Mouse (Mus musculus) embryonic facial prominence, embryonic 12.5 days (tissue): Measurements from ENCODE around the gene Dusp2. TPM values are rescaled to one million over a fixed set of nuclear protein-coding genes. Genes with fewer than 3 reads are reported as not detected.

ENCODE experiments used
- ATAC-seq: fragments of 200-750 bp; cut with Nextera tagmentation; 2 replicates; pipeline ENCODE4 v1.8.0; 2017; ENCODE audit not compliant: insufficient number of reproducible peaks, insufficient read depth, low FRiP score, low TSS enrichment
- H3K27ac ChIP-seq: fragments of 300-500 bp; sonication (generic); 2 replicates; pipeline ENCODE4 v1.5.1; 2016; ENCODE audit warnings: mild to moderate bottlenecking
- H3K27me3 ChIP-seq: fragments of 300-500 bp; sonication (generic); 2 replicates; pipeline ENCODE4 v1.6.1; 2016; ENCODE audit warnings: mild to moderate bottlenecking, moderate library complexity
- H3K36me3 ChIP-seq: fragments of 300-500 bp; sonication (generic); 2 replicates; pipeline ENCODE4 v1.6.1; 2016; ENCODE audit warnings: mild to moderate bottlenecking
- H3K4me1 ChIP-seq: fragments of 300-500 bp; sonication (generic); 2 replicates; pipeline ENCODE4 v1.6.1; 2016
- H3K4me2 ChIP-seq: fragments of 300-500 bp; sonication (generic); replicated peaks from 2 replicates; pipeline ENCODE4 v1.6.1; 2016; ENCODE audit warnings: mild to moderate bottlenecking, moderate library complexity
- H3K4me3 ChIP-seq: fragments of 300-500 bp; sonication (generic); 2 replicates; pipeline ENCODE4 v1.5.1; 2016; ENCODE audit warnings: mild to moderate bottlenecking
- H3K9ac ChIP-seq: fragments of 300-500 bp; sonication (generic); 2 replicates; pipeline ENCODE4 v1.6.1; 2016; ENCODE audit warnings: mild to moderate bottlenecking, moderate library complexity
- H3K9me3 ChIP-seq: fragments of 300-500 bp; sonication (generic); 2 replicates; pipeline ENCODE4 v1.6.1; 2016; ENCODE audit warnings: mild to moderate bottlenecking, moderate library complexity
- WGBS: fragments of 180-500 bp; shearing (Covaris S2); methylation state at CpG from one replicate; pipeline ENCODE4 v1.1.7; 2016; 5-methylcytosine and 5-hydroxymethylcytosine counted together
- polyA plus RNA-seq: library from polyadenylated mRNA; unstranded; fragments of >200 nt; fragmentation: Nextera tagmentation; extraction: Ambion mirVana; gene quantifications from 2 replicates; pipeline ENCODE4 v1.2.1, GENCODE M21; 2016

Gene Dusp2
- polyA plus RNA-seq, 1 experiment from 2014 or later, result 7.9 TPM

DNA sequence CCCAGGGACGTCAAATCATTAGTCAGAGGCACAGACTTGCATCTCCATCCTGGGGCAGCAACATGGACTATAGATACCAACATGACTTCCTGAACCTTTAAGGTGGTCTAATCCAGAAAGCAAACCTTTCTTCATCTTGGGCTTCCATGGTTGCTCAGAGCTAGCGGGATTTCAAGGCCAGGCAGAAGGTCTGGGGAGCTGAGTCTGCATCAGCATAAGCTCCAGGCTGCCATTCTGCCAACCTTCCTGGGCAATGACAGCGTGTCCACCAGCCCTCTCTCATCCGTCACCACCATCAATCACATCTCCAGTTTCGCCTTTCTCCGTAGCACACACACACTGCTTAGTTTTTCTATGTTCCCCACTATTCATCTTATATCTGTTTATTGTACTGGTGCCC is 3.3 kb downstream of the Dusp2 start:
- Histone ChIP-seq H3K9ac (no peak overlapping the region), H3K27me3 (peaks cover 32% of the 10 kb centered on the region), H3K4me3 (no peak overlapping the region), H3K9me3 (no peaks in the 10 kb centered on the region), H3K4me1 (peaks cover 5% of the 10 kb centered on the region; the same call in 1 of the 2 replicates), H3K36me3 (no peaks in the 10 kb centered on the region), H3K27ac (no peak overlapping the region), H3K4me2 (no peak overlapping the region)
- WGBS, result 76% methylated on average over 6 of the region's 6 CpGs
- no peak for ATAC-seq

DNA sequence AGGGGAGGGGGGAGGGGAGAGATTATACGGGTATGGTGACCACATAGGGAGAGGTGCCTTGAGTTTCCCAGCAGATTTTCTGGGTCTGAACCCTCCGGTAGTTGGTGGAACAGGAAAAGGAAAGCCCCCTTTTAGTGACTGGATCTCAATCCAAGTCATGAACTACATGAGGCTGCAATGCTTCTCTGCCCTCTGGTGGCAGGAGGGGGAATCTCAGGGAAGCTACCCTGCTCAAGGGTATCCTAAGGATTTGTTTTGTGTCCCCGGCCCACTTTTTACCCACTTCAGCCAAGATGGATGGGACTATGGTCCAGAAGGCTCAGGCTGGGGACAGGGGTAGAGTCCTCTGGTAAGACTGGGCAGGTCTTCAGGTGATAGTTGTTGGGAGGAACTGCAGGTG is 5.2 kb downstream of the Dusp2 start:
- no peak for ATAC-seq
- no peak overlapping the region for H3K4me2 ChIP-seq
- no peak overlapping the region for H3K9ac ChIP-seq
- H3K27me3 ChIP-seq, result peaks cover 15% of the 10 kb centered on the region
- 12% methylated on average over 3 of the region's 3 CpGs for WGBS
- H3K36me3 ChIP-seq, result no peaks in the 10 kb centered on the region
- no peak overlapping the region for H3K4me3 ChIP-seq
- no peaks in the 10 kb centered on the region for H3K4me1 ChIP-seq
- no peak overlapping the region for H3K27ac ChIP-seq
- H3K9me3 ChIP-seq, result no peaks in the 10 kb centered on the region

- H3K4me1 ChIP-seq, result no peaks in the 10 kb centered on the region
- H3K36me3 ChIP-seq, result no peaks in the 10 kb centered on the region
- no peaks in the 10 kb centered on the region for H3K27me3 ChIP-seq
- no peak for ATAC-seq
- H3K4me2 ChIP-seq, result no peak overlapping the region
- H3K9ac ChIP-seq, result no peak overlapping the region
- H3K9me3 ChIP-seq, result no peaks in the 10 kb centered on the region
- no peak overlapping the region for H3K27ac ChIP-seq
- 67% methylated on average over 1 of the region's 1 CpGs for WGBS
- no peak overlapping the region for H3K4me3 ChIP-seq
These were observed 10.4 kb downstream of the Dusp2 start for GRCm38 (mm10) chr2:127346334-127346733.

- Histone ChIP-seq H3K27me3 (no peaks in the 10 kb centered on the region), H3K27ac (no peak overlapping the region)
These were observed 11.4 kb downstream of the Dusp2 start for GRCm38 (mm10) chr2:127347147-127347985.

DNA sequence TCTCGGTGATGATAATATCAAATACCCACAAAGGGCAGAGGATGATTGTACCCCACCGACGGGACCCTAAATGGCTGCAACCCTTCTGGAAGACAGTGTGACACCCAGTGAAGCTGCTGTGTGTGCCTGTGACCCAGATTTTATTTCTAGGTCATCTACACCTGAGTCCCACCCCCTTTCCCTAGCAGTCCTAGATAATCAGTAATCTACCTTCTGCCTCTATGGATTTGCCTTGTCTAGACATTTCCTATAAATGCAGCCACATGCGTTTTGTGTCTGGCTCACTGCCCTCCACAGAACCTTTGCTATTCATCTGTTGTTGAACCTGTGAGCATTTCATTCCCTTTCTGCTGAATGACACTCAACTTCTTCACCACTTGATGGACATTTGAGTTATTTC is 17.9 kb downstream of the Dusp2 start:
- Histone ChIP-seq H3K4me3 (no peak overlapping the region), H3K27me3 (no peaks in the 10 kb centered on the region), H3K9me3 (no peaks in the 10 kb centered on the region), H3K4me2 (no peak overlapping the region), H3K4me1 (no peaks in the 10 kb centered on the region), H3K27ac (no peak overlapping the region), H3K36me3 (no peaks in the 10 kb centered on the region), H3K9ac (no peak overlapping the region)
- ATAC-seq, result no peak
- 91% methylated on average over 4 of the region's 4 CpGs for WGBS

More at GRCm38 (mm10) chr2:127347147-127347985, 11.4 kb downstream of the Dusp2 start:
- no peaks in the 10 kb centered on the region for H3K4me1 ChIP-seq
- 80% methylated on average over 13 of the region's 13 CpGs for WGBS
- no peak overlapping the region for H3K4me2 ChIP-seq
- ATAC-seq, result no peak
- H3K9me3 ChIP-seq, result no peaks in the 10 kb centered on the region
- no peak overlapping the region for H3K4me3 ChIP-seq
- H3K36me3 ChIP-seq, result no peaks in the 10 kb centered on the region
- no peak overlapping the region for H3K9ac ChIP-seq

DNA sequence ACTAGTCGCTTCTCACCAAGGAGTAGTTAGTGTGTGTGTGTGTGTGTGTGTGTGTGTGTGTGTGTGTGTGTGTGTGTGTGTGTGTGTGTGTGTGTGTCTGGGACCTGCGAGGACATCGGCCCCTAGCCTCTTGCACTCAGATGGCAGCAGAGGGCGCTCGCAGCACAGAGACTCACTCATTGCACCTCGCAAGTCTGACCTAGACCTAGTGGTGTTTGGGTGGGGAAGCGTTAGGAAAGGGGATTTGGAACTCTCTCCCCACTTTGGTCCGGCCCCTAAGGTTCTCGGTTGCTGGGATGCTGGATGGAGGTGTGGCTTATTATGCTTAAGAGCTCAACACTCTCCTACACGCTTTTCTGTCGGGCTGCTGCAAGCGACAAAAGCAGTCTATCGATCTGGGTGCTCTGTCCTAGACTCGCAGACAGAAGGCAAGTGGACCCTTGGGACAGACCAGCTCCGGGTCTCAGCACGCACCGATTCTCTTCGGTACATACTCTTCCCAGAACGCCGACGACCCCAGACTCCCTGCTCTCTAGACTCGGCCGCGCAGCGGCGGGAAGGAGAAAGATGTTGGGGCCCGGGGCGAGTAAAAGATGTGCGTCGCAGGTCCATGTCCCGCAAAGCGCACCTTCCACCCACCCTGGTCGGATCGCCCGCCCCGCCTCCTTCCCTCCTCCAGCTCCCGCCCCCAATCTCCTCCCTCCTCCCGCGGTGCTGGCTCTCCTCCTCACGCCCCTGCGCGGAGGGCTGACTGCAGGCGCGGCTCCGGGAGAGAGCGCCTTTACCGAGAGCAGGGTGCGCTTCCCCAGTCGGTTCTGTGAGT is 26.7 kb downstream of the Dusp2 start, which contains the start of gene Adra2b:
Adra2b (plus strand) TSS at position 750 of the 823 bp plus-strand sequence.
- H3K27me3 ChIP-seq, result peaks cover 65% of the 10 kb centered on the region
- peak within 1 kb of the TSS; percentile 74 for H3K4me2 ChIP-seq
- WGBS, result 1% methylated on average over 47 of the region's 49 CpGs
- H3K27ac ChIP-seq, result no peak within 1 kb of the TSS
- H3K9ac ChIP-seq, result peak within 1 kb of the TSS; percentile 42
- peak within 1 kb of the TSS; percentile 43 for H3K4me3 ChIP-seq
- H3K9me3 ChIP-seq, result no peaks in the 10 kb centered on the region
- peaks cover 13% of the 10 kb centered on the region; the same call in 1 of the 2 replicates for H3K4me1 ChIP-seq
- no peaks in the 10 kb centered on the region for H3K36me3 ChIP-seq
- ATAC-seq, result peak; percentile 52; the same call in 1 of the 2 replicates

DNA sequence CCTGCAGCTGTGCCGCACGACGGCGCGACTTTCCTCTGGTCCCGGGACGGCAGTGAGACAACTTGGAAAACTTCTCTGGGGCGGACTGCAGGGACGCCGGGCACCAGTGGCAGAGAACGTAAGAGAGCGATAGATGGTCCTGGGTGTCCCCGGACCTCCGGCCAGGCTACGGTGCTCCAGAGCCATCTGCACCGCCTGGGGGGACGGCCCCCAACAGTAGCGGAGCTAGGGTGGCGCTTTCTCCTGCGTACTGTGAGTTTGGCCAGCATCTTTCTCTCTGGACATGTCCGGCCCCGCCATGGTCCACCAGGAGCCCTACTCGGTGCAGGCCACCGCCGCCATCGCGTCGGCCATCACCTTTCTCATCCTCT is 27.3 kb downstream of the Dusp2 start:
- Histone ChIP-seq H3K4me3 (peak overlapping the region; percentile 43), H3K27ac (no peak overlapping the region), H3K9me3 (no peaks in the 10 kb centered on the region), H3K36me3 (no peaks in the 10 kb centered on the region), H3K27me3 (peaks cover 71% of the 10 kb centered on the region), H3K4me2 (peak overlapping the region; percentile 74), H3K9ac (peak overlapping the region; percentile 42), H3K4me1 (peaks cover 13% of the 10 kb centered on the region; the same call in 1 of the 2 replicates)
- ATAC-seq, result peak; percentile 49
- WGBS, result under 1% methylated on average over 28 of the region's 28 CpGs

DNA sequence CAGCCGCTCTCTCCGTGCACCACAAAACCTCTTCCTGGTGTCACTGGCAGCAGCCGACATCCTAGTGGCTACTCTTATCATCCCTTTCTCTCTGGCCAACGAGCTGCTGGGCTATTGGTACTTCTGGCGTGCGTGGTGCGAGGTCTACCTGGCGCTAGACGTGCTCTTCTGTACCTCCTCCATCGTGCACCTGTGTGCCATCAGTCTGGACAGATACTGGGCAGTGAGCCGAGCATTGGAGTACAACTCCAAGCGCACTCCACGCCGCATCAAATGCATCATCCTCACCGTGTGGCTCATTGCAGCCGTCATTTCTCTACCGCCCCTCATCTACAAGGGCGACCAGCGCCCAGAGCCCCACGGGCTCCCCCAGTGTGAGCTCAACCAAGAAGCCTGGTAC is 27.7 kb downstream of the Dusp2 start:
- no peak overlapping the region for H3K27ac ChIP-seq
- peaks cover 71% of the 10 kb centered on the region for H3K27me3 ChIP-seq
- H3K4me1 ChIP-seq, result peaks cover 13% of the 10 kb centered on the region; the same call in 1 of the 2 replicates
- no peak for ATAC-seq
- H3K9ac ChIP-seq, result no peak overlapping the region
- peak overlapping the region; percentile 74 for H3K4me2 ChIP-seq
- no peaks in the 10 kb centered on the region for H3K36me3 ChIP-seq
- no peaks in the 10 kb centered on the region for H3K9me3 ChIP-seq
- 7% methylated on average over 20 of the region's 20 CpGs for WGBS
- H3K4me3 ChIP-seq, result peak overlapping the region; percentile 43

- ATAC-seq, result no peak
- H3K4me3 ChIP-seq, result no peak overlapping the region
- 19% methylated on average over 8 of the region's 8 CpGs for WGBS
- no peak overlapping the region for H3K9ac ChIP-seq
- H3K4me2 ChIP-seq, result no peak overlapping the region
- no peak overlapping the region for H3K27ac ChIP-seq
- H3K36me3 ChIP-seq, result no peaks in the 10 kb centered on the region
- no peaks in the 10 kb centered on the region for H3K9me3 ChIP-seq
- H3K27me3 ChIP-seq, result peaks cover 71% of the 10 kb centered on the region
- peaks cover 13% of the 10 kb centered on the region; the same call in 1 of the 2 replicates for H3K4me1 ChIP-seq
These were observed 28.5 kb downstream of the Dusp2 start for GRCm38 (mm10) chr2:127364452-127364851.

DNA sequence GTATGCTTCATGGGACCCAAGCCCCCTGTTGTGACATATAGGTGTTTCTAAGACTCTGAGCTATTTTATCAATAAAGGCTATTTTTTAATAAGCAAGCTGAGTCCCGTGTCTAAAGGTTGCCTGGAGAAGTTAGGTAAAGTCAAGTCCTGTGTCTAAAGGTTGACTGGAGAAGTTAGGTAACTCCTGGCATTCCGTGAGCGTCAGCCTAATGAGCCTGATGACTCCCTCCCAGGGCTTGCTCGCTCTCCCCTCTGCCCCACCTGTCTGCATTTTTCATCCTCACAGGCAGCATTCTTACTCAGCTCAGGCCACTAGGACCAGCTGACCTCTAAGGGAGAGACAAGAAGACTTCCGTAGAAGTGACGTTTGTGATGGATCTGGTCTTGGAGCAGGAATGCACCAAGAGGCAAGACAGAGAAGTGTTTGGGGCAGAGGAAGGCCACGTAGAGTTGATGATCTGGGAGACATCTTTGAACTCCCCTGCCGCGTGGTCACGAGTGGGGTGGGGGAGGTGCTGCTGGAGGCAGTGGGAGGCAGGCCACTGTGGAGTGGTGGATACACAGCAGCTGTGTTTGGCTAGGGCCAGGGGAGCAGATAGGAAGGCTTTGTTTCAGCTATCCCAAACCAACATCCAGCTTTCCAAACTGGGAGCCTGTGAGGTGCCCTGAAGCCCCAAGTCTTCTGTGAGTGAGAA is 31.3 kb downstream of the Dusp2 start:
- Histone ChIP-seq H3K27ac (no peak overlapping the region), H3K9ac (no peak overlapping the region), H3K9me3 (no peaks in the 10 kb centered on the region), H3K4me2 (no peak overlapping the region), H3K4me1 (peaks cover 13% of the 10 kb centered on the region; the same call in 1 of the 2 replicates), H3K36me3 (no peaks in the 10 kb centered on the region), H3K4me3 (no peak overlapping the region), H3K27me3 (peaks cover 51% of the 10 kb centered on the region)
- ATAC-seq, result no peak
- WGBS, result 67% methylated on average over 10 of the region's 10 CpGs

DNA sequence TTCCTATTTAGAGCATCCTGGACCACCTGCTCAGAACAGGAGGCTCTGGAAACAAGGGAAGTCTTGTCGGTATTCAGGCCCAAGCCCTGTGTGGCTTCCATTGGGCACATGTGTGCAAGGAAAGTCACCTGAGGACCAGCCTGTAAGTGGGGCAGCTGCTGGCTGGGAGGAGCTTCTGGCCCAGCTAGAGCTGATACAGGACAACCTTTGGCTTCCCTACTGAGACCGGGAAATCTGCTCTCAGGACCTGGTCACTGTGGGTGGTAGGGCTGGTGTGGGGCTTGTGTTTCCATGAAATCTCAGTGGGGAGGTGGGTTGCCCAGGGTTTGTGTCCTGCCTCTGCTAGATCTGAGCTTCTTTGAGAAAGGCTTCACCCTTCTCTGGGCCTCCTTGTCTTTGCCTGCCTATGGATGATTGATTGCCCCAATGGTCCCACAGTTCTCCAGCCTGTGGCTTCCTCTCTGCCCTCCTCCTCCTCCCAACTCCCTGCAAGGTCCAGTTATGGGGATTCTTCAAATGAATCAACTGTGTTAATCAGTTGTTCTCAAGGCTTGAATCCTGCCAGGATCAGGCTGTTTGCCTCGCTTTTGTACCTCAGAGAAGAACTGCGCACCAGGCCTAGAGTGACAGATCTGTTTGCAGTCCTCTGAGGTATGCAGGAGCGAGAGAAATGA is 33.9 kb downstream of the Dusp2 start:
- H3K27me3 ChIP-seq, result peaks cover 25% of the 10 kb centered on the region
- no peak overlapping the region for H3K9ac ChIP-seq
- H3K4me2 ChIP-seq, result no peak overlapping the region
- H3K4me1 ChIP-seq, result no peaks in the 10 kb centered on the region
- H3K4me3 ChIP-seq, result no peak overlapping the region
- ATAC-seq, result no peak
- no peaks in the 10 kb centered on the region for H3K36me3 ChIP-seq
- H3K9me3 ChIP-seq, result no peaks in the 10 kb centered on the region
- WGBS, result 72% methylated on average over 5 of the region's 5 CpGs
- no peak overlapping the region for H3K27ac ChIP-seq
